Mouse (Mus musculus) NIH3T3 (cell line): ENCODE measurements around the gene S100a2.

ENCODE experiments used
- DNase-seq: peaks from one replicate; pipeline ENCODE4 v3.0.0-alpha.2; 2012; ENCODE audit warnings: low read depth

The S100a2 gene

DNA sequence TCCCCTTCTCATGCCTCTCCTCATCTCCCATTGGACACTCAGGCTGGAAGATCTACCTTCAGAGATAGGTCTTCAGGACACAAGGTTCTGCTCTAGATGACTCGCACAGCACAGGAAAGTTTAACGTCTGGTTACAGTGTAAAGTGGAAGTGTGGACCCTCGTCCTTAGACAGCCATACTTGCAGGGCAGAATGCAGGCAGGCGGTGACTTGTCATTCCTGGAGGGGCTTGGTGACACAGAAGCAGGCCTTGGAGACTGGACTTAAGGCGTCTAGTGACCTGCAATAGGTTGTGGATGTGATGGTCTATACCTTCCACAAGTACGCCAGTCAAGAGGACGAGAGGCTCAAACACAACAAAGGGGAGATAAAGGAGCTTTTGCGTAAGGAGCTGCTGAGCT lies at the start of gene S100a2:
TSS of gene S100a2 (plus strand) at position 301 of the 400 bp plus-strand sequence.
- DNase-seq: no peak

DNA sequence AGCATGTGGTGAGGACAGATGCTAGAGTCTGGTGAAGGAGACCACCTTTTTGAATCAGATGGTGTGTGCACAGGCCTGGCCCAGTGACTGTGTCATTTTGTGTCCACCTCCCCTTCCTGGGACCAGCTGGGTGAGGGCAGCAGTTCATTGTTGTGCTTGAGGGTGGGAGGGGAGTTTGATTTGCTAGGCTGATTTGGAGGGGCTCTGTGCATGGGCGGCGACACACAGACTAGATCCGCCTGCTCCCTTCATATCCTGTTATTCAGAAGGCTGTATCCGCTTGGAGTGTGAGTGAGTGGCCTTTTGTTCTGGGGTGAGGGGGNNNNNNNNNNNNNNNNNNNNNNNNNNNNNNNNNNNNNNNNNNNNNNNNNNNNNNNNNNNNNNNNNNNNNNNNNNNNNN lies 49.1 kb upstream of the S100a2 start:
- no peak for DNase-seq

DNA sequence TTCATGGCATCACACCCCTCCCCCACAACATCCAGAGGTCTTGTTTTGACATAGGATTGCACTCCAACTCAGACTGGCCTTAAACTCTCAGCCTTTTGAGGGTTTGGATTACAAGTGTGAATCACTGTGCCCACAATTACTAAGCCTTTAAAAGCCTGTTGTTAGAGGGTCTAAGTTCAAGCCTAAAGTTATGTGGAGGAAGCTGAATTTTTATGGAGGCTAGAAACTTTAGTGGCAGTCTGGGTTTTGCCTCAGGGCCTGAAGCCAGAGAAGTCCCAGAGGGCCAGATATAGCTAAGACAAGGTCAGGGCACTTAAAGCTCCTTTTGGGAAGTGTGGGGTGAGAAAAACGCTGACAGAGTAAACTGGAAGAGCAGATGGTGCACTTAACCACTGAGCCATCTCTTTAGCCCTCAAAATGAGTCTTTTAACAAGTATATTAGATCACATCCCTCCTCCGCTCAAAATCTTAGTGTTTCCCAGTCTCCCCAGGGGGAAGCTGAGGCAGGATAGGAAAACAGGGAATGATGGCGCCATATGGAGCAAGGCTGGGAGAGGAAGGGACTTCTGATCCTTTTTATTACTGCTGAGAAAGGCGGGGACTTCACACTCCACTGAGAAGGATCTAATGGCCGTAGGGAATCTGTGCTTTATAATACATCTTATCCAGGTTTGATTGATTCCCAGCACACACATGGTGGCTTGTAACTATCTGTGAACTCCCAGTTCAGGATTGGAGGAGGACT lies 40.2 kb upstream of the S100a2 start:
- DNase-seq: peak; percentile 60

DNA sequence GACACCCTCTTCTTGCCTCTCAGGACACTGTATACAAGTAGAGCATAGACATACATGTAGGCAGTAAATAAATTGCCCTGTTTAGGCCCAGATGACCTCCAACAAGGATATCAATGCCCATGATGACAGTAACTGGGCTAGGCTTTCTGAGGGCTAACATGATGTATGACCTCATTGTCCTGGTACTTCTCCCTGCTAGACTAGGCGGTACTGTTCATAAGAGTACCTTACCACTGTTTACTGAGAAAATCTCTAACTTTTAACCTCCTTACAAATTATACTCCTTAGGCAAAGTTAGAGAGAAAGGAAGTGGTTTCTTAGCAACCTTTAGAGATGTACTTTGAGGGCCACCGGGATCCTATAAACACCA lies 39.6 kb upstream of the S100a2 start:
- DNase-seq: peak; percentile 28

DNA sequence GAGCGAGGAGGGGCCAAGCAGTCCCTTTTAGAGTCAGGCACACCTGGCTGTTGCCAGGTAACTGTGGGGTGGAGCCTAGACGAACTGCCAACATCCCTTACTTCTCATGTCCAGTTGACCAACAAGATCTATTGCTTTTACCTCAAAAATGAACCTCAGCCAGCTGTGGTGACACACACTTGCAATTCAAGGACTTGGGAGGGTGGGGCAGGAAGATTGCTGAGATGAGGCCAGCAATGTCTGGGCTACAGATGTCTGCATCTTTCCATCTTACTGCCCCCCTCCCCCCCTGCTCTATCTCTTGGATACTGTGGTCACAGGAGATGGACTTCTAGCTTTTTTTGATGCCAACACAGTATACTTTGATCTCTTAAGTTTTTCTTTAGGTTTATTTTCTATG lies 37.8 kb upstream of the S100a2 start:
- peak; percentile 19 for DNase-seq

DNA sequence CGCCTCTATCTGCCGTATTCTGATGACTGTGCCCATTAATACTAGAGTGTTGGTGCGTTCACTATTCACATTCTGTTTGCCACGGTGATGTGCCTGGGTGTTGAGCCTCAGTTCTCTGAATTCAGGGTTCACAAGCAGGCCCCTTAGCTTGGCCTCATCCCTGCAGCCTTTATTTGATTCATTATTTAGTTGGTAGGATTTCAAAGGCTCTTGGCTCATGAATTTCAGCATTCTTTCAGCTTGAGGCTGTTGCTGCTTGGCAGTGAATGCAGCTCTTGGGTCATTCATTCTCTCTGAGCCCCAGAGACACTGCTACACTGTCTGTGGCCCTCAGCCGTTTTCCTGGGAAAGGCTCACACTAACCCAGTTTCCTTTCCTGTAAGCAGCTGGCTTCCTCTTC lies 34.1 kb upstream of the S100a2 start:
- peak; percentile 66 for DNase-seq

DNA sequence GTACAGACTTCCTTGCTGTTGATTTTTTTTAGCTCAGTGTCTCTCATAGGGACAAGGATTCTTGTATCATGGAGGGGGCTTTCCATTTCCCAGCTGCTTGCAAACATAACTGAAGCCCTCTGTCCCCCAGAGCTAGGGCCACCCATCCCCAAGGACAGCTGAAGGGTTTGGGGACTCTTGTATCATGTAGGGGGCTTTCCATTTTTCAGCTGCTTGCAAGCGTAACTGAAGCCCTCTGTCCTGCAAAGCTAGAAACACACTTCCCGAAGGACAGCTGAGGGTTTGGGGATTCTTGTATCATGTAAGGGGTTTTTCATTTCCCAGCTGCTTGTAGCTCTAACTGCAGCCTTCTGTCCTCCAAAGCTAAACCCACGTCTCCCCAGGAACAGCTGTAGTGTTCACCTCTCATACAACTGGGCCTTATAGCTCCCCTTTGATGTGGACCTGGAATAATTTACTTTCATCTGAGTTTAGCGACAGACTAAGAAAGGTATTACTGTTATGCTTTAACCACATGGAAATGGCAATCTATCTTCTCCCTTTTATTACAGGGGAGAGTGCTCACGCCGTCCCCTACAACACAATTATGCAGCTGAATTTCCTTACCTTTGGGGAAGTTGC lies 29.9 kb upstream of the S100a2 start, which contains the start of gene S100a3:
TSS of gene S100a3 (plus strand) at position 571 of the 621 bp plus-strand sequence.
- no peak for DNase-seq

DNA sequence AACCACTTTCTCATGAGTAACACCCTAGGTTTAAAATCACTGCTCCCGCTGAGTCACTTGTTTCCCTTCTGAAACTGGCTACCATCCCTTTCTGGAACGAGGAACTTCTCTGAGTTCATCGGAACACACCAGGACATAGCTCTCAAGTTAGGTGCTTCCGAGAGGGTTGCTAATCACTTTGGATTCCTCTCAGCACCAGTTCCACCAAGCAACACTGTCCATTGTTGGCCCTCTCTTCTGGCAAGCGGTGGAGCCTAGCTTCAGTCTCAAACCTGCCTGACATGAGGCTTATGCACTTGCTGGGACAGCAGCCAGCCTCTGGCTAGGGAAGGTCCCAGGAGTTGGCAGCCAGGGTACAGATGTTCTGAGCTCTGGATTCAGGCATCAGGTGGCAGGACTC lies 15.4 kb upstream of the S100a2 start:
- DNase-seq: peak; percentile 76

DNA sequence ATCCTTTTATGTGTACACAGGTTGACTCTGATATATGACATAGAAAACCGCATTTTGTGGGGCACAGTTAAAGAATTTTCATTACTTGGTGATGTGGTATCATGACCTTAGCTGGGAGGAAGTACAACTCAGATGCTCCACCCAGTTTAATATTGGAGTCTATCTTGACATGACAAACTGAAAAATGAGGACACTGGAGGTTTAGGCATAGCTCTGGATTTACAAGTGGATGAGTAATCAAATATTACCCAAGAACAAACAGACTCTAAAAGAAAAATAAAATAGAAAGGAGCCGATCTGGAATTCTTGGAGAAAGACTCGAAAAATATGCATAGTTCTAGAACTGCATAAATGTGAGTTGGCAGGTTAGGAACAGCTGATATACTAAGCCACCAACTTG lies 14.7 kb upstream of the S100a2 start:
- peak; percentile 47 for DNase-seq

DNA sequence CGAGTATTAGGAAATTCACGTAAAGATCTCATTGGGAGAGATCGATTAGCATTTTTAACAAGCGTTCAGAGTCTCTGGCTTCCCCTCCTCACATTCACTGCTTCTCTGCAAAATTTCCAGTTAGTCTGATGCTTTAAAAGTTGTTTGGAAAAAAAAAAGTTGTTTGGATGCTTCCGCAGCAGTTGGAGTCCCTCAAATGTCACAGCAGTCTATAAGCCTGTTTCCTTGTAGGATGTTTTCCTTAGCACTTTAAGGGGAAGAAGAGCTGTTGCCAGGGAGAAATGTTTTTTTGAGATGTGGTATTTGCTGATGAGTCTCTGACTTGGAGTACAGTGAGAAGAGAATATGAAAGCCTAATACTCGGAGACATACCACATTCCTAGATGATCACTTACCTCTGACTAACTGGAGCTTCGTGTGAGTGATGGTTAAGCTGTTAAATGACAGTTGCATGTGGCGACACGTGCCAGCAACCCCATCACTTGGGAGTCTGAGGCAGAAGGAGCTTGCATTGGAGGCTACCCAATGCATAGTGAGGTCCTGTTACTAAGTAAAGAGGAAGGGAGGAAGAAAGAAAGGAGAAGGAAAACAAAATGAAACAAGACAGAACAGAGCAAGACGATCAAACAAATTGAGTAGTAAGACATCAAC lies 13.6 kb upstream of the S100a2 start:
- no peak for DNase-seq

DNA sequence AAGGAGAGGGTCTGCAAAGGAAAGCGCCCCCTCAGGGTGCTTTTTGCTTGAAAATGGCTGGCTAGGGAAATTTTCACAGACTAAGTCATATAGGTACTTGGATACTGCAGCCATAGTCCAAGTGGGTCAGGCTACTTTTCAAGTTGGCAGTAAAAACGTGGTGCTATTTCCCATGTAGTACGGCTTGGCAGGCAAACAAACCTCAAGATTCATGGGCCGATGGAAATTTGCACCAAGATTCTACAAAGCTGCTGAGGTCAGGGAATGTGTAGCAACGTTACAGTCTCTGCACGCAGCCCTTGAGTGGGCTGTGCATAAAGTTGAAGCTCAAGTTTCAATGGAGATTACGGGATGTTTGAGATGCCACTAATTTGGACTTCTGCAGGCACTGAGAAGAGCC lies 10.6 kb upstream of the S100a2 start:
- DNase-seq: peak; percentile 58

DNA sequence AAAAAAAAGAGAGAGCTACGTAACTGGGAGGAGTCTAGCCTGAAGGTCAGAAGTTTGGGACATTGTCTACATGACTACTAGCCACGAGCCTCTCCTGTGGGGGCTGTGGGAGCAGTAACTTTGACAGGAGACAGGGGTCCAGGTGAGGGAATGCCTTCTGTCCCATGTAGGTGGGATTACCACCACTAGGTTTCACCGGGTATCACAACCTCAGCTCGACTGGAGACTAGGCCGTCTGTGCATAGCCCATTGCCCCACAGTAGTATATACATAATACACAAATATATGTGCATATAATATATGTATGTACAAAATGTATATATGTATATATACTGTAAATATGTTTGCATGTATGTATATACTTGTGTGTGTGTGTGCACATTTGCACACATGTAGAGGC lies 8.9 kb upstream of the S100a2 start:
- no peak for DNase-seq

DNA sequence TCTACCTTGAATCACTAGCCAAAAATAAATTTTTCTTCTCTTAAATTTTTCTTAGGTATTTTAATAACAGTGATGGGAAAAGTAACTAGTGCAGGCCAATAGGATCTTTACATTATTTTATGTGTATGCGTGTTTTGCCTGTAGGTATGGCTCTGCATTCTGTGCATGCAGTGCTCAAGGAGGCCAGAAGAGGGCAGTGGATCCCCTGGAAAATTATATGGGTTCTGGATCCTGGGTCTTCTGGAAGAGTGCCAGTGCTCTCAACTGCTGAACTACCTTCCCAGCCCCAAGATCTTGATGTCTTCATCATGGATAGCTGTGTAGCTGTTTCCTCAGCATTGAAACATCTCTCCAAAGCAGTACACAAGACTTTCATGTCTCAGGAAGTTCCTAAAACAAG lies 7.9 kb upstream of the S100a2 start:
- peak; percentile 44 for DNase-seq

DNA sequence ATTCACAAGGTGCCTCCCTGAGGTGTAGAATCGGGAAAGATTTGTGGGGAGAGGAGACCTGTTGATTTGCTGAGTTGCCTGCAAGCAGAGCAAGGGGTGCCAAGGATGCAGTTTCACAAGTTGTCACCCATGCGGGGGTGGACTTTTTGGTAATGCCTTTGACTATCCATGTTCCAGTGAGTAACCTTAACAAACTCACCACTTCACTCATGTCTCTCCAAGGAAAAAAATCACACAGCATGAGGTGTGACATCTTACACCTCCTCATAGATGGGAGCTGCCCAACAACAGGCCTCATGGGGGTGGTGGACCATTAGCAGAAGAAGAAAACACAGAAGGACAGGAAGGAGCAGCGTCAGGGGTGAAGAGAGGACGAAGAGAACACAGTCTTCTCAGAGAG lies 7.5 kb upstream of the S100a2 start:
- DNase-seq: no peak

DNA sequence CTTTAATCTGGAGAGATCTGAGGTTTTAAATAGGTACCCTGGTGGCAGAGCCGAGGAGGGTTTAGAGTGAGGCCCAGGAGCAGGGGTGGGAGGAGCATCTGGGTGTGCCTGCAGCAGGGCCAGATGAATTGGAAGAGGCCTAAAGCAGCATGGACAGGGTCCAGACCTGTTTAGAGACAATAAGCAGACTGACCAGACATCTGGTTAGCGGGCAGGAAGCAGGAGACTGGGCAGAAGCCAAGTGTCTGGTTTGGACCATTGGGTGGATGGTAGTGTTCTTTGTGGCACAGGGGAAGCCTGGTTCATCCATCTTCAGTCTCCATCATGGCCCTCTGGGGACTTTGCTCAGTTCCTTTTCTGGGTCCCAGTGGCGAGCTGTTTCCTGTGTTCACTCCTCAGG lies 6.2 kb upstream of the S100a2 start:
- DNase-seq: peak; percentile 47

DNA sequence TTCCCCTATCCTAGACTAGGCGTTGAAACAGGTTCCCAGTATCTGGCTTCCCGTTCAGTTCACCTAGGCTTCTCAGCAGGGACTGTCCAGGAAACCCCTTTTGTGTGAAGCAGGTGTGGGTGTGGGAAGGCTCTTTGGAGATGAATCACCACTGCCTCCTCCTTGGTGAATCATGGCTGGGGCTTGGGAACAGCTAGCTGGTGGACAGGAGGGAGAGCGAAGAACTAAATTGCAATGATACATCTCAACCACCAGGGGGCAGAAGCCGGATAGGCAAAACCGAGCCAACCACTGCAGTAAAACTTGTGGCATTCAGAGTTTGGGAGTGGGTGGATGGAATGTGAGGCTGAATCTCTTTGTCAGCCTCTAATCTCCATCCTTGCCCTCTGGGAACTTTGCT lies 4.5 kb upstream of the S100a2 start:
- DNase-seq: peak; percentile 94

DNA sequence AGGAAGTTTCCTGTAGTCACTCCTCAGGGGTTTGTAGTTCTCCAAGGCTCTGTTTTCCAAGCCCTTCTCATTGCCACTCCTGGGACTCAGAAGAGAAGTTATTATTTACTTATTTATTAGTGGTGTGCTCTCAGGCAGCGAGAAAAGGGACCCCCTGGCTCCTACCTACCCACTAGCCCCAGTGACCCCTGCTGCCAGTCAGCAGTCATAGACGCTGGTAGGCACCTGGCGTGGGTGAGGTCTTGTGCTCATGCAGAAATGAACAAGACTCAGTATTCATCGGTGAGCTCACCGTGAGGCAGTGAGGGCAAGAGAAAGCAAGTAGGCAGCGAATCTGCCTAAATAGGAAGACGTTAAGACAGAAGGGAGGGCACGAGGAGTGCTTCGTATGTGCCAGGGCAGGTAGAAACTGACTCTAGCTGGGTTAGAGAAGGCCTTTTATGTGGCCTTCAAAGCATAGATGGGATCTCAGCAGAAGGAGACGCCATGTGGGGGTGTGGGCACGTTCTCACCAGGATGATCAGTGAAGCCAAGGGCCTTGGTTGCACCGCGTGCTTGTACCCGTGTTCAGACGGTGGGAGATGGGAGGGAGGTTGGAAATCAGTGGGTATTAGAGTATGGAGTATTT lies 3.9 kb upstream of the S100a2 start:
- peak; percentile 48 for DNase-seq

DNA sequence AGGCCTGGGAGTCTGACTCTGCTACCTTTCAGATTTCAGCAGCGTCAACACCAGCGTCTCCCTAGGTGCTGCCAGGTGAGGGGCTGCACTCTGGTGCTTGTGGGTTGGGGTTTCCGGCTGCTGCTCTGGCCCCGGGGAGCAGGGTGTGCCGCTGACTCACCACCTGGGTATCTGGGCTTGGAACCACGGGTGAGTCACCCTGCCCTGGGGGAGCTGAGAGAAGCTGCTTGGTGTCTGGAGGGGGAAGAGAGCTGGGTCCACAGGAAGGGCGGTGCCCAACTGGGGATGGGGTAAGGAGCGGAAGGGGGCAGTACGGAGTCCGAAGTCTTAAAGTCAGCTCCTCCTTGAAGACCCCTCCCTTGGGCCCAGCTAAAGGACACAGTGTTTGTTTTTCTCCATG lies 3.1 kb upstream of the S100a2 start:
- peak; percentile 97 for DNase-seq

DNA sequence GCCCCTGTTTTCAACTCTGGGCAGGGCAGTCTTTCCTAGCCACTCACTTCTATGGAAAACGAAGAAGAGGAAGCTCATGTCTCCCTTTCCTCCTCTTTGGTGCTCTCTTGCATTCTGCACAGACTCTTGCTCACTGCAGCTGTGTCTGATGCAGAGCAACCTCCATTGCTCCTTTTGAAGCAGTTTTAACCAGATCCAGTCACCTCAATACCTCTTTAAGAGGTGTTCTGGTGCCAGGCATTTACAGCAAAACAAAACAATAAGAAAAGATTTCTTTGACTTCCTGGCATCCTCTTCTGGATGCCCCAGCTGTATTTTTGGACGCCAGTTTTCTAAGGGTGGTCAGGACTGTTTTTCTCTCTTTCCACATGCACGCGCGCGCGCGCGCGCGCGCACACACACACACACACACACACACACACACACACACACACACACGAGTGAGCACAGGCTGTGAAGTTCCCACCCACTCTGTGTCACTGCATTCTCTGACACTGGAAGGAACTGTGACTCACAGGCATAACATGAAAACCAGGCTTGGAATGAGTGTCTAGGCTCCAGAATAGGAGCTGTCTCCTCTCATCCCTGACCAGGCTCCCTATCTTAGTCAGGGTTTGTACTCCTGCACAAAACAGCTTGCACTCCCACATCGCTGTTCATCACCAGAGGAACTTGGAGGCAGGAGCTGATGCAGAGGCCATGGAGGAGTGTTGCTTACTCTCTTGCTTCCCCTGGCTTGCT lies 2.5 kb upstream of the S100a2 start:
- DNase-seq: peak; percentile 90

DNA sequence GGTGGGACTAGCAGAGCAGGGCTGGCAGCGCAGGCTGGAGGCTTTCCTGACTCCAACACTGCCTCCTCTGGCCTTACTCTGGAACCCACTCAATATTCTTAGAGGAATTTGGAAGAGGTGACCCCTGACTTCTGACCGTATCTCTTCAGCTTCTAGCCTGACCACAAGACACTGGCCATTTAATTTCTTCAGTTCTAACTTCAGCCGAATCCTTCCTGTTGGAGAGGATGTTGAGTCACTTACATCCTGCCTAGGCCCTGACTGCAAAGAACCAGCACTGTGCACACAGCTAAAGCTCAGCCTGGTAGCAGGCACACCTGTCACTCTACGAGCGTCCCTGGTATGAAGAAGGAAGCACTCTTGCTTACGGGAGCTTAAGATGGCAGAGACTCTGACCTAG lies 657 bp upstream of the S100a2 start:
- peak; percentile 54 for DNase-seq

DNA sequence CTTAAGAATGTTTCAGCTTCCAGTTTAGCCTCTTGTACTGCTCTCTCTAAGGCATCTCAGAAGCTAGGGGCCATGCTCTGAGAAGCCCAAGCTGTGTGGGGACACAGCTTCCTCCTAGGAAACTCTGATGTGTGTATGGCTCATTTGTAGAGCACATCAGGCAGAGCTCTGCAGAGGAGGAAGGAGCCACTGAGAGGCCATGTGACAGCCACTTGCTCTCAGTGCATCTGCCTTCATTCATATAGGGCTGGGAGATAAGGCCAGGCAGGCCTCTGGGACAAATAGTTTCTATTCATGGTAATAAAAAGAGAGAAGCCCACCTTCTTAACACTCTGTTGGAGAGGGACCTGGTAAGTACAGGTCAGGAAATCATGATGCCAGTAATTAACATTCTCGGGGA lies 4.4 kb downstream of the S100a2 start:
- DNase-seq: no peak

DNA sequence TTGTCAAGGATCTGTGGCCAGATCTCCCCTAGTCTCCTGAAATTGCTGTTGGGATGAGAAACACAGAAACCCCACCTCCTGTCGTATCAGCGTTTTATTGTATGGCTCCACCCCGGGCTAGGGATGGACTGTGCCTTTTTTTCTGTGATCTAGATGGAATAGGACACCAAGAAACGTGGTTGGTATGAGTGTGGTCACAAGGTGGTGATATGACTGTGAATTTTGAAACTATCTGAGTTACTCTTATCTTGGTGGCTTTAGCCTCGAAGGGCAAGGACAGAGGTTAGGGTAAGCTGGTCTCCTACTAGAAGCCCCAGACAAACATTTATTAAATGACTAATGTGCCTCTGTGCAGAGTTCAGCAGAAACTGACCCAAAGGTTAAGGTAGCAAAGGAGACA lies 5.5 kb downstream of the S100a2 start:
- no peak for DNase-seq
